In the genomic region with DNA sequence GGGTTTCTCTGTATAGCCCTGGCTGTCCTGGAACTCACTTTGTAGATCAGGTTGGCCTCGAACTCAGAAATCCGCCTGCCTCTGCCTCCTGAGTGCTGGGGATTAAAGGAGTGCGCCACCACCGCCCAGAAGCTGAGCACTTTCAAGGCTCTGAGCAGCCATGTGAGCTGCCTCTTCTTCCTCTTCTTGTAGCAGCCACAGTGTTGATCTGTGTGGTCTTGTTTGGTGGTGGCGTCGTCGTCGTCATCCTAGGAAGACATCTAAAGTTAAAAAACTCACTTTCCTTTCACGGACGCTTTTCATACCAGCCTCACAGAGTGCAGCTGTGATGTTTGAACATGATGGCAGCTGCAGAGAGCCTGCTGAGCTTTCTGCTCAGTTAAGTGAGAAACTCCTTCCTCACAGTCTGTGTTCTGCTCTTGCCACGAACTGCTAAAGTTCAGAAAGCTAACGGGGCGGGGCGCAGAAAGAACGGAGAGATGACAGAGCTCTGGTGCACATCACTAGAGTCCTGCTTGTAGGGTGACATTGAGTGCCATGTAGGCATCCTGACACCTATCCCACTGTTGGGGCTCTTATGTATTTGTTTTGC, we compare ENCODE assay signal across 20 mouse cellular contexts. TPM values are rescaled to one million over a fixed set of nuclear protein-coding genes. Genes with fewer than 3 reads are reported as not detected.
DNase-seq lines count a peak whose midpoint lies in the region; ATAC-seq and TF ChIP-seq lines count a peak whose summit lies in the region.
"Had no signal": no experiment of that assay in that cellular context is flagged by ENCODE, and none has a peak within 500 bp of the region (broad histone marks: within the 10 kb centered on the region; RNA-seq: fewer than 3 reads in every experiment).

No protein-coding gene starts in this region.

- no peak overlapping the region for H3K9ac ChIP-seq in liver, postnatal 0 days (replicated peaks)
- H3K9ac ChIP-seq in liver, embryonic 11.5 days (ENCODE audit: low read depth, low read length) = no peak overlapping the region
- H3K9ac ChIP-seq: forebrain, embryonic 15.5 days; heart, embryonic 15.5 days; hindbrain, embryonic 12.5 days; liver, embryonic 13.5 days; neural tube, embryonic 15.5 days had no signal

- H3K4me3 ChIP-seq in liver, postnatal 0 days (ENCODE audit: low read depth, low read length) = no peak overlapping the region
- H3K4me3 ChIP-seq in liver, embryonic 11.5 days (ENCODE audit: low read depth, low read length) = no peak overlapping the region
- H3K4me3 ChIP-seq: embryonic facial prominence, embryonic 10.5 days; forebrain, embryonic 15.5 days; heart, embryonic 15.5 days; hindbrain, embryonic 12.5 days; liver, embryonic 13.5 days; neural tube, embryonic 15.5 days had no signal

- H3K27me3 ChIP-seq in liver, postnatal 0 days (ENCODE audit: insufficient read depth, low read length) = no peaks in the 10 kb centered on the region
- no peaks in the 10 kb centered on the region for H3K27me3 ChIP-seq in liver, embryonic 11.5 days (replicated peaks; ENCODE audit: control insufficient read depth, insufficient read depth, low read length)
- H3K27me3 ChIP-seq: forebrain, embryonic 15.5 days; heart, embryonic 15.5 days; hindbrain, embryonic 12.5 days; liver, embryonic 13.5 days; neural tube, embryonic 15.5 days; Patski had no signal

- no peak overlapping the region for H3K4me2 ChIP-seq in liver, postnatal 0 days (ENCODE audit: low read depth, low read length)
- H3K4me2 ChIP-seq in liver, embryonic 11.5 days = no peak overlapping the region
- H3K4me2 ChIP-seq: forebrain, embryonic 15.5 days; heart, embryonic 15.5 days; hindbrain, embryonic 12.5 days; liver, embryonic 13.5 days; neural tube, embryonic 15.5 days had no signal

- ATAC-seq in liver, postnatal 0 days = peak; percentile 10; the same call in 1 of the 2 replicates
- no peak for ATAC-seq in liver, embryonic 11.5 days (replicated peaks; ENCODE audit: low FRiP score)
- ATAC-seq in monocyte, adult 5-6 weeks (replicated peaks; ENCODE audit: insufficient number of reproducible peaks, low FRiP score, low TSS enrichment, poor library complexity, severe bottlenecking) = peak; percentile 54; the same call in 1 of the 2 replicates
- ATAC-seq in activated CD4-positive, CD25-positive, alpha-beta regulatory T cell, adult 4 months = no peak
- ATAC-seq: forebrain, embryonic 15.5 days; inflammation-experienced regulatory T-cells, adult 6 months; Patski had no signal

- H3K9me3 ChIP-seq in liver, postnatal 0 days (ENCODE audit: low read length) = no peaks in the 10 kb centered on the region
- H3K9me3 ChIP-seq in liver, embryonic 11.5 days (ENCODE audit: control insufficient read depth, low read length) = no peaks in the 10 kb centered on the region
- H3K9me3 ChIP-seq: embryonic facial prominence, embryonic 10.5 days; forebrain, embryonic 15.5 days; heart, embryonic 15.5 days; hindbrain, embryonic 12.5 days; liver, embryonic 13.5 days; neural tube, embryonic 15.5 days had no signal

- DNase-seq in liver, postnatal 0 days = no peak
- DNase-seq in liver, embryonic 11.5 days (ENCODE audit: low spot score) = no peak
- DNase-seq in T-cell, adult 2 months (ENCODE audit: low spot score) = peak; percentile 33
- DNase-seq in thymus, postnatal 10 days (ENCODE audit: low spot score in 2 of 2) = peak; percentile 52 to 57
- no peak for DNase-seq in kidney, postnatal 14 days
- DNase-seq in adrenal gland, adult (ENCODE audit: inconsistent age in 2 of 2, low spot score in 1 of 2) = no peak
- DNase-seq: cerebellum, adult 11 months; cerebellum, postnatal 36 days; heart, adult 11 months; kidney, adult 9 months; liver, embryonic 13.5 days had no signal

- peaks cover 8% of the 10 kb centered on the region for H3K4me1 ChIP-seq in liver, postnatal 0 days (ENCODE audit: insufficient read depth)
- H3K4me1 ChIP-seq in liver, embryonic 11.5 days (replicated peaks; ENCODE audit: control insufficient read depth, insufficient read depth, low read length) = peaks cover 7% of the 10 kb centered on the region
- H3K4me1 ChIP-seq: forebrain, embryonic 15.5 days; hindbrain, embryonic 12.5 days; neural tube, embryonic 15.5 days had no signal

- peak overlapping the region; percentile 36 for H3K27ac ChIP-seq in liver, postnatal 0 days (ENCODE audit: low read depth)
- H3K27ac ChIP-seq in liver, embryonic 11.5 days (ENCODE audit: low read depth, low read length) = no peak overlapping the region
- H3K27ac ChIP-seq: embryonic facial prominence, embryonic 10.5 days; forebrain, embryonic 15.5 days; heart, embryonic 15.5 days; hindbrain, embryonic 12.5 days; liver, embryonic 13.5 days; neural tube, embryonic 15.5 days had no signal

- no peak for TF ChIP-seq EP300 in liver, postnatal 0 days (IDR thresholded peaks at IDR 0.05; ENCODE audit: low read depth)

- H3K36me3 ChIP-seq in liver, postnatal 0 days (replicated peaks; ENCODE audit: insufficient read depth, low read length) = no peaks in the 10 kb centered on the region
- H3K36me3 ChIP-seq in liver, embryonic 11.5 days (ENCODE audit: control insufficient read depth, insufficient read depth, low read length) = no peaks in the 10 kb centered on the region
- H3K36me3 ChIP-seq: embryonic facial prominence, embryonic 10.5 days; forebrain, embryonic 15.5 days; heart, embryonic 15.5 days; hindbrain, embryonic 12.5 days; liver, embryonic 13.5 days; neural tube, embryonic 15.5 days had no signal

- 58% methylated on average over 15 of the region's 15 CpGs for whole genome bisulfite sequencing in liver, postnatal 0 days (ENCODE audit: insufficient replicate concordance)
- WGBS in liver, embryonic 11.5 days = 72% methylated on average over 15 of the region's 15 CpGs

- TF ChIP-seq CTCF in liver, postnatal 0 days (IDR thresholded peaks at IDR 0.05; ENCODE audit: low read depth) = no peak

RNA-seq across cellular contexts. Expression of a gene that starts 34.4 kb away (rescaled TPM):
- 5.9 and 7.3 TPM in 2 replicates for polyA plus RNA-seq in liver, postnatal 0 days (2015; fragmentation: Nextera tagmentation; extraction: Ambion mirVana)
- polyA plus RNA-seq in liver, embryonic 11.5 days (2014; fragmentation: Nextera tagmentation; extraction: Ambion mirVana) = 14.8 and 17.4 TPM in 2 replicates
- 189 to 215 TPM (median 210 TPM) in 3 replicates for total RNA-seq in monocyte, adult 5-6 weeks (2017)
- 1 to 10 TPM in 1 of 2 experiments, not detected in 1; 1.1 TPM for polyA plus RNA-seq in activated CD4-positive, CD25-positive, alpha-beta regulatory T cell, adult 4 months (2017; shearing (Covaris generic))

Comparison
In these comparisons a context has a peak if more than half of its experiments do, and no peak if none do; other contexts are left out.
1. ATAC-seq: peak in liver, postnatal 0 days (single experiment) and monocyte, adult 5-6 weeks (single experiment); none in liver, embryonic 11.5 days (single experiment) and activated CD4-positive, CD25-positive, alpha-beta regulatory T cell, adult 4 months (single experiment).
2. DNase-seq: peak in T-cell, adult 2 months (single experiment) and thymus, postnatal 10 days (2 of 2); none in liver, postnatal 0 days (single experiment), liver, embryonic 11.5 days (single experiment), kidney, postnatal 14 days (single experiment) and adrenal gland, adult (0 of 2).